Mouse (Mus musculus) thymus, adult 2 months (tissue): ENCODE measurements around the gene Pafah1b3. TPM values are rescaled to one million over a fixed set of nuclear protein-coding genes. Genes with fewer than 3 reads are reported as not detected.

Source experiments
- DNase-seq: peaks from one replicate; pipeline ENCODE4 v3.0.0; 2021
- H3K27ac ChIP-seq: fragments of 200-500 bp; 2 replicates; pipeline ENCODE4 v1.5.1; 2012; ENCODE audit warnings: low read length, control low read depth; ENCODE audit not compliant: control insufficient read depth, insufficient read depth
- H3K27me3 ChIP-seq: fragments of 200-500 bp; 2 replicates; pipeline ENCODE4 v1.6.1; 2012; ENCODE audit warnings: mild to moderate bottlenecking, low read length, moderate library complexity, mixed read lengths; ENCODE audit not compliant: control insufficient read depth, insufficient read depth
- H3K36me3 ChIP-seq: fragments of 200-500 bp; 2 replicates; pipeline ENCODE4 v1.6.1; 2012; ENCODE audit warnings: mild to moderate bottlenecking, low read length, moderate library complexity; ENCODE audit not compliant: control insufficient read depth, insufficient read depth
- H3K4me1 ChIP-seq: fragments of 200-500 bp; replicated peaks from 2 replicates; pipeline ENCODE4 v1.6.1; 2012; ENCODE audit warnings: low read length; ENCODE audit not compliant: control insufficient read depth, insufficient read depth
- H3K4me3 ChIP-seq: fragments of 200-500 bp; 2 replicates; pipeline ENCODE4 v1.5.1; 2012; ENCODE audit warnings: mild to moderate bottlenecking, low read length, control low read depth, moderate library complexity; ENCODE audit not compliant: control insufficient read depth, insufficient read depth
- CTCF ChIP-seq: fragments of 200-500 bp; IDR thresholded peaks from 2 replicates; pipeline ENCODE4 v1.5.1; 2012; ENCODE audit warnings: mild to moderate bottlenecking, control low read depth, low read length, moderate library complexity, borderline replicate concordance; ENCODE audit not compliant: control insufficient read depth, poor library complexity, insufficient read depth; ENCODE audit errors: extremely low read depth
- POLR2A ChIP-seq: fragments of 200-500 bp; IDR thresholded peaks from 2 replicates; pipeline ENCODE4 v1.6.1; 2012; ENCODE audit warnings: mild to moderate bottlenecking, low read length, control low read depth, moderate library complexity; ENCODE audit not compliant: control insufficient read depth, poor library complexity, insufficient read depth; ENCODE audit errors: extremely low read depth
- WGBS: fragments of 180-500 bp; shearing (Covaris S2); methylation state at CpG from one replicate; pipeline ENCODE4 v1.1.7; 2018; 5-methylcytosine and 5-hydroxymethylcytosine counted together
- polyA plus RNA-seq: library from polyadenylated mRNA; depleted of rRNA; stranded (reverse); fragments of >200 nt; gene quantifications from 2 replicates; pipeline ENCODE4 v1.2.3, GENCODE M21; 2012

Pafah1b3 gene
- polyA plus RNA-seq, 1 experiment, result 140 TPM

GRCm38 (mm10) chr7:25277405-25277804 lies 20.4 kb downstream of the Pafah1b3 start:
- no peak for DNase-seq
- WGBS, result 44% methylated on average over 4 of the region's 4 CpGs
- TF ChIP-seq CTCF, result no peak
- Histone ChIP-seq H3K4me1 (peaks cover 63% of the 10 kb centered on the region), H3K4me3 (no peak overlapping the region), H3K36me3 (no peaks in the 10 kb centered on the region), H3K27me3 (no peaks in the 10 kb centered on the region), H3K27ac (peak overlapping the region; percentile 59)

GRCm38 (mm10) chr7:25275555-25276298 lies 22.1 kb downstream of the Pafah1b3 start:
- Histone ChIP-seq H3K27me3 (no peaks in the 10 kb centered on the region), H3K36me3 (no peaks in the 10 kb centered on the region), H3K4me3 (no peak overlapping the region), H3K4me1 (peaks cover 57% of the 10 kb centered on the region), H3K27ac (peak overlapping the region; percentile 6; the same call in 1 of the 2 replicates)
- 78% methylated on average over 9 of the region's 9 CpGs for whole genome bisulfite sequencing
- TF ChIP-seq CTCF (no peak), POLR2A (no peak)
- DNase-seq, result no peak

GRCm38 (mm10) chr7:25274996-25275395 lies 22.8 kb downstream of the Pafah1b3 start:
- H3K36me3 ChIP-seq, result no peaks in the 10 kb centered on the region
- H3K4me3 ChIP-seq, result no peak overlapping the region
- peaks cover 57% of the 10 kb centered on the region for H3K4me1 ChIP-seq
- no peak for DNase-seq
- no peaks in the 10 kb centered on the region for H3K27me3 ChIP-seq
- peak overlapping the region; percentile 73 for H3K27ac ChIP-seq
- WGBS, result 77% methylated on average over 3 of the region's 3 CpGs
- TF ChIP-seq POLR2A (no peak), CTCF (no peak)

GRCm38 (mm10) chr7:25274571-25274970 lies 23.2 kb downstream of the Pafah1b3 start:
- no peaks in the 10 kb centered on the region for H3K36me3 ChIP-seq
- DNase-seq, result no peak
- H3K27ac ChIP-seq, result peak overlapping the region; percentile 73
- no peak overlapping the region for H3K4me3 ChIP-seq
- no peak for TF ChIP-seq POLR2A
- TF ChIP-seq CTCF, result no peak
- no peaks in the 10 kb centered on the region for H3K27me3 ChIP-seq
- peaks cover 57% of the 10 kb centered on the region for H3K4me1 ChIP-seq
- 10% methylated on average over 5 of the region's 5 CpGs for WGBS

- no peak for TF ChIP-seq POLR2A
- no peak for TF ChIP-seq CTCF
- H3K4me3 ChIP-seq, result no peak overlapping the region
- peaks cover 60% of the 10 kb centered on the region for H3K4me1 ChIP-seq
- H3K27ac ChIP-seq, result peak overlapping the region; percentile 73
- no peaks in the 10 kb centered on the region for H3K27me3 ChIP-seq
- WGBS, result 94% methylated on average over 22 of the region's 22 CpGs
- no peaks in the 10 kb centered on the region for H3K36me3 ChIP-seq
- DNase-seq, result no peak
These were observed 24.2 kb downstream of the Pafah1b3 start for GRCm38 (mm10) chr7:25273259-25274241.

GRCm38 (mm10) chr7:25272445-25273258 lies 25.1 kb downstream of the Pafah1b3 start:
- H3K4me1 ChIP-seq, result peaks cover 59% of the 10 kb centered on the region
- no peaks in the 10 kb centered on the region for H3K36me3 ChIP-seq
- H3K27ac ChIP-seq, result no peak overlapping the region
- 95% methylated on average over 38 of the region's 38 CpGs for WGBS
- no peak overlapping the region for H3K4me3 ChIP-seq
- TF ChIP-seq CTCF (no peak), POLR2A (no peak)
- H3K27me3 ChIP-seq, result no peaks in the 10 kb centered on the region
- DNase-seq, result no peak
